Mouse (Mus musculus) right cerebral cortex, adult 2 months (tissue): ENCODE measurements at regions not wholly inside any gene's neighbourhood (a gene's known extent, or its start where the extent isn't known, plus 50 kb on each side); places are given as distances from the start of the nearest gene placed in this dataset.
A peak's percentile ranks its signal among the peaks of the same experiment; 100 is the strongest.
"Not testable (repeated sequence)": the region's sequence is repeated elsewhere in the genome, so short reads cannot be mapped to it uniquely, and the experiment has no call there.

Experiments
- DNase-seq, 2 experiments: peaks; one replicate each; pipeline ENCODE4 v3.0.0; 2021 to 2022; ENCODE audit warnings: low spot score in 2 of 2

- DNase-seq = no peak
Observed at GRCm38 (mm10) chr12:71532708-71533450, 223.2 kb downstream of the Dact1 start.

DNA sequence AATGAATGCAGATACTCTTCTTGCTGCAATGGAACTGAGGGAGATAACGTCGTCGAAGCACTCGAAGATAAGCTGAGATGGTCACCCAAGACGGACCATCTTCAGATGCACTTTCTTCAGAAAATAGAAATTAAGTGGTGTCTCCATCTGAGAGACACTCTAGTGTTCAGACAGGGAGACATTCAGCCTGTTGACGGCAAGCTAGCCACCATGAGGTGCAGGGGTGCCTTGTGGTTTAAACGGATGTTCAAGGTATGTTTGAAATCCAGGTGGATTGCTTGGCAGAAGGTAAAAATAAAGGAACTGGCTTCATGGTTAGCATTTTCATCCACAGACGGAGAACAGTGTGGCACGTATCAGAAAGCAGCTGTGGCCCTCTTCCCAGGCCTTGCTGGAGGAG, 224.0 kb downstream of the Dact1 start:
- DNase-seq = no peak

DNA sequence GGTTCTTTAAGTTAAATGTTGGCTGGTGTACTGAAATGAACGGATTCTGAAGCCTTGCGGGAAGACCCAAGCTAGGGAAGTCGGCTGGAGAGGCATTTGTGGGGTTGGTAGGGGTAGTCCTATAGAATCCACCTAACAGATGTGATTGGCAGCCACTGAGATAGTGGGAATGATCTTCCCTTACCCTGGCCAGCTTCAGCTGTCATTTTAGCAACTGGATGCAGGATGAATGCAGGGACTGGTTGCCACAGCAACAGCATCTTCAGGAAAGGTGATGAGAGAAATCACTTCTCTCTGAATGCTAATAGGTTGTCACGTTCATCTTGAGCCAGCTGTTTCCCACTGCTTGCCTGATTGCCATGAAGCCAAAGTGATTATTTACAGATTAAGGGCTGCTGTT, 224.5 kb downstream of the Dact1 start:
- no peak for DNase-seq

- DNase-seq = no peak
Observed at GRCm38 (mm10) chr12:71535251-71535650, 225.6 kb downstream of the Dact1 start.

GRCm38 (mm10) chr12:71535831-71536230, 226.1 kb downstream of the Dact1 start:
- DNase-seq = not testable (repeated sequence)

GRCm38 (mm10) chr12:71538691-71539090, 229.0 kb downstream of the Dact1 start:
- DNase-seq = no peak

DNA sequence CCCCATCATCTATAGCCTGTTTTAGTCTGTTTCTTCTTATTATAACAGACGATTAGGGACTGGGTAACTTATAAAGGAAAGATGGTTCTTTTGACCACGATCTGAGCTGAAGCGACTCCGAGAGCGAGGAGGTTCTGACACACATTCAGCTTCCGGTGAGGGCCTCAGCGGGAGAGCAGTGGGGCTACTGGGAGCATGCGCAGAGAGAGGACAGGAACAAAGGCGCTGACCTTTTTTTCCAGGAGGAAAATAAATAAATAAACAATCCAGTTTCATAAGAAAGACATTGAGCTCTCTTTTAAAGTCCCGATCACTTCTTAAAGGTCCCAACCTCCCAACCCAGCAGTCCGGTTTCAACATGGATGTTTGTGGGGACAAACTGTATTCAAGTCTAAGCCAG, 230.6 kb downstream of the Dact1 start:
- no peak for DNase-seq

GRCm38 (mm10) chr12:71541961-71542360, 232.3 kb downstream of the Dact1 start:
- DNase-seq = no peak

GRCm38 (mm10) chr12:71543571-71544119, 234.0 kb downstream of the Dact1 start:
- no peak for DNase-seq

- DNase-seq = peak; percentile 63 to 69
Observed at GRCm38 (mm10) chr12:71544401-71545159, 234.9 kb downstream of the Dact1 start.

DNA sequence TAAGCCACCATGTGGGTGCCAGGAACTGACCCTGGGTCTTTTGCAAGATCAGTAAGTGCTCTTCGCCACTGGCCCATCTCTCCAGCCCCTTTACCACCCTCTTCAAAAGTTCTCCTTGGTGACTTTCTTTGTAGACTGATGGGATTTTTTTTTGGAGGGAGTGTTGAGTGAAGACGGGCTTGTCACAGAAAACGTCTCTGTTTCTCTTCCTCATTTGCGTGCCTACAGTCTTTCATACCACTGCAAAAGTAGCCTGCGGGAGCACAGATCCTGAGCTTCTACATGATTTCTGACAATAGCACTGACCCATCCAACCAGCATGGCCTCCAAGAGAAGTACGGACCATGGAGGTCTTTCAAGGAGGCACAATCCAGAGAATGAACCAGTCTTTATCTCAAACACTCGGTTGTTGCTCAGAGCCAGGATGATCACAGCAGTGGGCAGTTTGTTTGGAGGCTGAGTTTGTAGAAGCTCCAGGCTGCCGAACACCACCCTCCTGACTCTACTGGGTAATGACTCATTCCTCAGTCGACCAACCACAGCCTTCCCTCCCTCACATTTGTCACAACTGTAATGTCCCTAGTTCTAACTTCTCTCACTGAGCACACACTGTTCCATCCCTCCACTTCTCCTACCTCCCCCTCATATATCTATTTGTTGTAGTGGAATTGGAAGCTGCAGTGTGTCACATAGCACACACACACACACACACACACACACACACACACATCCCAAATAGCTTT, 237.0 kb downstream of the Dact1 start:
- no peak for DNase-seq

GRCm38 (mm10) chr12:71549336-71549735, 239.7 kb downstream of the Dact1 start:
- DNase-seq = no peak

GRCm38 (mm10) chr12:71554212-71554611, 244.5 kb downstream of the Dact1 start:
- no peak for DNase-seq

DNA sequence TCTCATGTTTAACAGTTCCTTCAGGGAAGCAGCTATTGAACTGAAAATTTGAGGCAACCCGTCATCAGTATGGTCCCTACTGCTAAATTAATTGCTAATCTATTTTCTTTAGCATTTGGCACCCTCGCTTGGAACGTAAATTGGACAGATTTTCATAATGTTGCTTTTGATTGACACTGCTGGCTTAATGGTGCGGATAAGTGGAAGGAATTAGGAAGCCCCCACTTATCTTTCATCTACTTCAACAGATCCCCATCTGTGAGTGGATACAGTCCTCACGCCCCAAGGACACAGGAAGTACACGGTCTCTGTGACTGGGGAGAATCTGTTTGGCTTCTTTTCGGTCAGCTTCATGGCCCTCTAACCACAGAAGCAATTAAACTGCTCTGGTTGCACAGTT, 251.6 kb downstream of the Dact1 start:
- DNase-seq = no peak

DNA sequence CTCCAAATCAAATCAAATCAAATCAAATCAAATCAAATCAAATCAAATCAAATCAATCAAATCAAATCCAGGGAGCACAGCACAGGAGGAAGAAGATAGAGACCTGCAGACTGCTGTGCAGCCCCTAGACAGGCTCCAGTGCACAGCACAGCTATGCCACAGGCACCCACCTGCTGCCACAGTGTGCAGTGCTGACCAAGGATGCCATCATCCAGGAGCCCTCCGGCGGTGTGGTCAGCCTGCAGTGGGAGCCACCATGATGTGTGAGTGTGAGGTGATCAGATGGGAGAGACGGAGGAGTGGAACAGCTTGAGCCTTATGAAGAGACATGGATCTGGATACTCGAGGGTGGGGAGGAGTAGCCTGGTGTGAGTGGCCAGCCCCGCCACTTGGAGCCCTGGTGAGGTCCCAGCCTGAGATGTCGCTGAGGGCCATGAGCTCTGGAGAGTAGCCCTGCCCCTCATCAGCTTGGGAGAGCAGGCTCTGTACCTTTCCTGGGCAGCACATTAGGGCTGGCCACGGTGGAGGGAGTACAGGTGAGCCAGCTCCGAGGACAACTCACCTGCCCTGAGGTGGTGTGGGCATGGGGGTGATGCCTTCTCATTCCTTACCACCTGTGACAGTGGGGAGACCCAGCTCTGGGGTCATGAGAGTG, 252.4 kb downstream of the Dact1 start:
- no peak for DNase-seq

GRCm38 (mm10) chr12:71563219-71563618, 253.5 kb downstream of the Dact1 start:
- DNase-seq = no peak

DNA sequence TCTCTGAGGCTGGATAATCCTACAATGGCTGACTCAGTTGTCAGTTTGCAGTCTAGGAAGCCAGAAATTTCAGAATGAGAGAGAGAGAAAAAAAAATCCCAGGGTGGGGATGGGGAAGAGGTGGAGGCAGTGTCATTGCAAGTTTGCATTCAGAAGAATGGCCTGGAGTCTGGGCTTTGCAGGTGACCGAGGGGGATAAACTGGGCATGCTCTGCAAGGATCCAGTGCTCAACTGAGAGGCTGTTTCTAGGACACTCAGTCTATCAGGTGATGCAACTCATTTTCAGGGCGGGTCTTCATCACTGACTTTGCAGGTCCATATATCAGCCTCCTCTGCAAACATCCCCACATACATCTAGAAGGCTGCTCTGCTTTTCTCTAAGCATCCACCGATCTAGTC, 256.7 kb downstream of the Dact1 start:
- DNase-seq = no peak

DNA sequence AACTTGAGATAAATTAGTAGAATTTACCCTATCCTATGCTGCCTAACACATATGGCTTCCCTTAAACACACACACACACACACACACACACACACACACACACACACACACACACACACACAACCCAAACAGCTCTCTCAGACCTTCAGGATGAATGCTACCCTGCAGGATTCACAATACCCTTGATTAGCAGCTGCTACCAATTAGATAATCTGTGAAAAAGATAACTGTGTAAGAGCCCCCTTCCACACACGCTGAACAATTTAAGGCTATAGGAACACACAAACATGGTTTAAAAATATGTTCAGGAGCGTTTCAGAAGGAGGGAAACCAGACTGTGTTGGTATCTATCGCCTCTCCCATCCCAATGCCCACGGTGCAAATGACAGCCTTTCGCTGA, 258.6 kb downstream of the Dact1 start:
- no peak for DNase-seq

DNA sequence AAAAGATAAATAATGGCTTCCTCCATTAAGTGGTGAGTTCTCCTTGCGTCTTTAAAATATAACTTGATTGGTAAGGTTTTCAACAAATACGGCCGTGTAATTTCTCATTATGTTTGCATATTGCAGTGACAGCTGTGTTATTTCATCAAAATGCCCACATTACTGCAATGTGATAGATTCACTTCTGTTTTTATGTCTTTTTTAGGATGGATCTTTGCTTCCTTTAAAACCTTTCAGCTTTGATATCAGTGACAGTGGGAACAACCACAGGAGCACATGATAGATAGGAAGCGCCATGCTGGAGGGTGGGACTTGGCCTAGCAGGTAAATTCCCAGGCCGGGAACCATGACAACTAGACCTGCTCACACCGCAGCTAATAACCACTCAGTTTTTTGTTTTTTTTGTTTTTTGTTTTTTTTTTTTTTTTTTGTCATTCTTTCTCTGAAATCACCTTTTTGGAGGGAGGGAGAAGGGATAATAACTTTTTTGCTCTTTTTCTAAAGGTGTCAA, 259.3 kb downstream of the Dact1 start:
- DNase-seq = no peak

DNA sequence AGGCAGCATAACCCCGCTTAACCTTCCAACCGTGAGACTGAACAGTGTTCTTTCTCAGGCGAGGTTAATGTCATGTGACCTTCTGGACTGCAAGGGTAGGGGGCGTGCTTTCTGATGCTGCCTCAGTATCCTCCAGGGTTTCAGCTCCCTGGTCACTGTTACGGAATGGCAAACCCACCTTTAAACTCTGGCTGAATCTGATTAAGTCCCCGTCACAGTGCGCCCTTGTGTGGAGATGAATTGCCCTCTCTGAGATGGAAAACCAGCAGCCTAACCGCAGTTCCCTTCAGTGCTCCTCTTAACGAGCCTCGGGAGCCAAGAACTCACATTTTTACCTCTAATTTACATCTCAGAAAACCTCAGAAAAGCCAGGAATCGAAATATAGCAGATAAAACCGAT, 260.0 kb downstream of the Dact1 start:
- no peak for DNase-seq

DNA sequence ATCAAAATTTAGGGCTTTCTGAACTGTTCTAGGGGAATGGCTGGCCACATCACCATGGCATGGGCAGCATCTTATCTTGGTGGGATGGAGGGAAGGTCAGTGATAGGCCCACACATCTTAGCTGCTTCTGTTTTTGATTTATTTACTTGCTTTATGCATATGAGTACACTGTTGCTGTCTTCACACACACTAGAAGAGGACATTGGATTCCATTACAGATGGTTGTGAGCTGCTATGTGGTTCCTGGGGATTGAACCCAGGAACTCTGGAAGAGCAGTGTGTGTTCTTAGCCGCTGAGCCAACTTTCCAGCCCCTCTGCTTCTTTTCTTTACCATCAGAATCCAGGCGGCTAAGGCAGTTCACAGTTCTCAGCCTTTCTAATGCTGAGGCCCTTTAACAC, 260.4 kb downstream of the Dact1 start:
- DNase-seq = no peak
